Mouse (Mus musculus): ENCODE results near the gene D17Wsu92e. TPM values are rescaled to one million over a fixed set of nuclear protein-coding genes. Genes with fewer than 3 reads are reported as not detected.
A peak's percentile ranks its signal among the peaks of the same experiment; 100 is the strongest.
"Not testable (repeated sequence)": the region's sequence is repeated elsewhere in the genome, so short reads cannot be mapped to it uniquely, and the experiment has no call there.

The D17Wsu92e gene
- polyA plus RNA-seq (2012; rRNA removed): 78.2 and 81.5 TPM in 2 replicates

DNA sequence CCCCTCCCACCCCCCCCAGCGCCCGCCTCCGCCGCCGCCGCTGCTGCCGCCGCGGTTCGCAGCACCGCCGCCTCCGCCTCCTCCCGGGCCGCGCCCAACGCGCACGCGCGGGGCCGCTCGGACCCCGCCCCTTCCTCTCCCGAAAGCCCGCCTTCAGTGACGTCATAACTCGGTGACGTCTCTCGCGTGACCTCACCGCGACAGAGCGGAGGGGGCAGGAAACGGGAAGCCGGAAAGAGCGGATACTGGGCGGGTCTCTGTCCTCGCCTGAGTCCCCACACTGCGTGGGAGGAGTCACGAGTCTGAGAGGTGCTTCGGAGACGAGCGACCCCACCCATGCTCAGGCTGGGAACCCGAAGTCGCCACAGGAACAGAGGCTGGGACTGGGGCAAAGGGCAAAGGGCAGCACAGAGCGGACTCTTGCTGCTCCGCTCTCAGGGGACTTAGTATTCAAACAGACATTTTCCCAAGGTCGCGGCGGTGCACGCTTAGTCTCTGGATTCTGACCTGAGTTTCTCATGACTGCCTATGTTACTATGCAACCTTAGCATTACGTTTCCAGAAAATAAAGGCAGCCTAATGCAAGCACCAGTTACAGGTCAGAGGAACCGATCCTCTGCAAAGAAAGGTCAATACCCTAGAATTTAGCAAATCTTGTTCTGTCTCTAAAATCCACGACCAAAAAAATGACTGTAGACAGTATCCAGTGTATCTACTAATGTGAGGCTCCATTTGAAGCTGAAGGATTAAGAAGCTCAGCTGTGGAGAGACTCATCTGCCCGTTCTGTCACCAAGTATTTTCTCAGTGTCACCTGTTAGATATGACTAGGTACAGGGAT is at the start of gene D17Wsu92e:
D17Wsu92e (minus strand) TSS at position 81 of the 839 bp plus-strand sequence.
- under 1% methylated on average over 51 of the region's 56 CpGs for WGBS
- peak; percentile 97 for DNase-seq (ENCODE audit: low read depth, low spot score)

DNA sequence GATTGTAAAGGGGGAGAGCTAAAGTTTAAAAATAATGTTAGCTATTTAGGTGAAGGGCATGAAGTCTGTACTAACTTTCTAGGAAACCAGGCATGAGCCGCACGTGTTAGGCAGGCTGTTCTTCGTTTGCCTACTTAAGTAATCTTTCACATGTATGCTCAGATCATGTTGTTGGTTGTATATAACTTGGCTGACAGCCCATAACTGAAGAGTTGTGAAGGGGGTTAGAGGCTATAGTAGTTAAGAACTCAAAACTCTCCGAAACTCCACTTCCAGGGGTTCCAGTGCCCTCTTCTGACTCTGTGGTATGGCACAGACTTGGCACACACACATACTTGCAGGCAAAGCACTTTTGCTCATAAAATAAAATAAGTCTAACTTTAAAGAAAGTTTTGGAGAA is 46.3 kb upstream of the D17Wsu92e start:
- no peak for DNase-seq (ENCODE audit: low read depth, low spot score)
- 63% methylated on average over 4 of the region's 4 CpGs for WGBS

DNA sequence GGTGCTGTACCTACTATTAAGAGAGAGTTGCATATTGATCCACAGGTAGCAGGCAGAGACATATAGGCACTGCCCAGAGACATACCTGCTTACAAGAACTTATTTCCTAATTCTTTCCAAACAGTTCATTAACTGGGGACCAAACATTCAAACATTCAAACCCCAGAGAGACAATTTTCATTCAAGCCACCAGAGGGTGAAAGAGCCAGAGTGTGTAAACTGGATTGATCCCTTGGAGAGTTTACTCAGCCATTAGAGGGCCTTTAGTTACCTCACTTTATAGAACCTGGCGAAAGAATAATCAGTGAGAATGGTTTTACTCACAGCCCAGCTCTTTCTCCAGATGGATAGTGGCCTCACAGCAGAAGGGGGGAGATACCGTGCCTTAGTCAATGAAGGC is 45.0 kb upstream of the D17Wsu92e start:
- no peak for DNase-seq (ENCODE audit: low read depth, low spot score)
- WGBS: 66% methylated on average over 2 of the region's 2 CpGs

DNA sequence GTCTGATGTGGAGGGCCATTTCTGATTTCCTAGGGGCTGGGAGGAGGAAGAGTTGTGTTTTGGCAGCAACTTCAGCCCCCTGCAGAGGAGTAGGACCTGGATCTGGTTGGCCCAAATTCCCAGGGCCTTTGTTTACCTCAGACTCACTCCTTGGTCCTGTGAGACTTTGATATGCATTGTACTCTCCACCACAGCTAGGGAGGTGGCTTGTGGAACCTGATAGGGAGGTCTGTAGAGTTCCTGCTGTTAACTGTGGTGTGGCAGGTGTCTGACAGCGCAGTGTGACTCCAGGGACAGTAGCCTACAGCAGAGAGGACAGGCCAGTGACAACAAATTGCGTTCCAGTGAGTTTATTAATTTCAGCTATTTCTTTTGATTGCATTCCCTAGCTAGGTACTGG is 38.7 kb upstream of the D17Wsu92e start:
- 77% methylated on average over 2 of the region's 2 CpGs for WGBS
- DNase-seq (ENCODE audit: low read depth, low spot score): no peak

DNA sequence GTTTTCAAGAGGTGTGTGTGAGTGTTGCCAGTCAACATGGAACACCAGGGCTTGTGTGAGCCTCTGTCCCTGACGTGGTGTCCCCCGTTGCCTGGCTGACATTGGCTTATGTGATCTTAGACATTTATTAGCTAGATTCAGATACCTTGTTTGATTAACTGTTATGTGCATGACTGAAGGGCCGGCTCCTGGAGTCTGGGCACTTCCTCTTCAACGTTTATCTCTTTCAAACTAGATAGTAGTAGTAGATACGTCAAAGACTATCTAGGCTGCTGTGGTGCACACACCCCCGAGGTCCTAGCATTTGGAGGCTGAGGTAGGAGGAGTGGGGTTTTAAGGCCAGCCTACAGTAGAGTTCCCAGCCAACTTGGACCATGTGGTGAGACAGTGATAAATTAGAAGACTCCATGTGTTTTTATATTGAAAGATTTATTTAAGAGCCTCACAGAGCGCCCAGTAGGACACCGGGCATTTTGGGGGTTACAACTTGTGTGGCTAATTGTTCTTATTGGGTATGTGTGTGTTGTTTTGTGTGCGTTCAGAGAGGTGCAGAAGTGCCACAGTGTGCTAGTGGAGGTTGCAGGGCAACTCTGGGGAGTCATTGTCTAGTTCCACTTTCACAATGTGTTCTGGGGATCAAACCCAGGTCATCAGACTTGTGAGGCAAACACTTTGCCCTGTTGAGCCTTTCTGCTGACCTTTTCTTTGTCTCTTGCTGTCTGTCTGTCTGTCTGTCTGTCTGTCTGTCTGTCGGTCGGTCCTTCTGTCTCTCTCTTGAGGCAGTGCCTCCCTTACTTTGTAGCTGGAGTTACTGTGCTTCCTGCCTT is 37.4 kb upstream of the D17Wsu92e start:
- no peak for DNase-seq (ENCODE audit: low read depth, low spot score)
- 38% methylated on average over 11 of the region's 11 CpGs for WGBS

DNA sequence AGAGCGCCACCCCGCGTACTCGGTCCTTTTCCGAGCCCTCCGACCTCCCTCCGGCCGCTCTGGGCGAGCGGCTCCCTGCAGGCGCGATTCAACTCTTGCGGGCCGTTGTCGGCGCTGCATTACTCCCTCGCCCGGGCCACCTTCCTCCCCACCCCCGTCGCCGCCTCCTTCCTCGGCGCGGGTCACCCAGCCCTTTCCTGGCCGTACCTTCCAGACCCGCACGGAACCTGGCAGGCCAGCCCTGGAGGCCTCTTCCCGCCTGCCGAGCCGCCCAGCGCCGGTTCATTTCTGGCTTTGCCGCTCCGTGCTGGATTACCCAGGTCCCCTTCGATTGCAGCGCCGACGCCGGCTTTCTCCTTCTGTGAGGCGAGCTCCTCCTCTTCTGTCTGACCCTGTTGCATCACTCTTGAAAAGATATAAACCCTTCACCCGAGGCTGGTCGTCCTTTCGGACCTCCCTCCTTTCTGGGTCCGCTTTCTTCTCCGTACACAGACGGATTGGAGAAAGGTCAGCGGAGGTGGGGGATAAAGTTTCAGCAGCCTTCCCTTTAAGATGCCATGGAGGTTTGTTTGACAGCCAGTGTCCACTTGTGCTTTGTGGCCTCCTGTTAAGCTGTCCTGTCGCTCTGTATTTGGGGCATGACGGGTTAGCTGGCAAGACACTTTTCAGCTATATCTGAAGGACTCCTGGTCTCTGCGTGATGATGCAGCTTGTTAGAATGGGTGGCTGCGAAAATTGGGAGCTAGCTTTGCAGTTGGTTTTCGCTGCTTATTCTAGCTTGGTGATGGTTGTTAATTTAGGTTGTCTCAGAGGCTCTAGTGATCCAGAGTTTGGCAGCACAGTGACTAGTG is 36.6 kb upstream of the D17Wsu92e start:
- 2% methylated on average over 52 of the region's 52 CpGs for WGBS
- peak; percentile 11 for DNase-seq (ENCODE audit: low read depth, low spot score)

DNA sequence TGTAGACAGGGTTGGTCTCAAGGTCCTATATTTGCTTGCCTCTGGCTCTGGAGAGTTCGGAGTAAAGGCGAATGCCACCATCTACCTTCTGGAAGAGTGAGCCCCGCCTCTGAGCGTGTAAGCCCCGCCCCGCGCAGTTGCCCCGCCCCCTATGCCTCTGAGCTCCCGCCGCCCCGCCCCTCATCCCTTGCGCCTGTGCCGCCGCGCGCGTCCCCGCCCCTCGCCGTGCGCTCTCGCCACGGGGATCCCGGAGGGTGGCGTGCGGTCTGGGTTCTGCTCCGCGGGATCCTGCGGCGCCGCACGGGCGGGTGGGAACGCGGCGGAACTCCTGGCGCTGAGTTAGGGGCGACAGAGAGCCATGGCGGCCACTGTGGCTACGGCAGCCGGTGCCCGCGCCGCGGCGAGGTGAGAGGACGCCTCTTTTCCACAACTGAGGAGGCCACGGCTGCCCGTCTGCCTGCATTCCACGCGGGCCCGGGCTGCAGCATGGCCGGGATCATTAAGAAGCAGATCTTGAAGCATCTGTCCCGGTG is 35.9 kb upstream of the D17Wsu92e start, which contains the start of gene Uhrf1bp1:
Uhrf1bp1 (plus strand) TSS at position 177 of the 533 bp plus-strand sequence.
- DNase-seq (ENCODE audit: low read depth, low spot score): peak; percentile 27
- under 1% methylated on average over 54 of the region's 54 CpGs for WGBS

DNA sequence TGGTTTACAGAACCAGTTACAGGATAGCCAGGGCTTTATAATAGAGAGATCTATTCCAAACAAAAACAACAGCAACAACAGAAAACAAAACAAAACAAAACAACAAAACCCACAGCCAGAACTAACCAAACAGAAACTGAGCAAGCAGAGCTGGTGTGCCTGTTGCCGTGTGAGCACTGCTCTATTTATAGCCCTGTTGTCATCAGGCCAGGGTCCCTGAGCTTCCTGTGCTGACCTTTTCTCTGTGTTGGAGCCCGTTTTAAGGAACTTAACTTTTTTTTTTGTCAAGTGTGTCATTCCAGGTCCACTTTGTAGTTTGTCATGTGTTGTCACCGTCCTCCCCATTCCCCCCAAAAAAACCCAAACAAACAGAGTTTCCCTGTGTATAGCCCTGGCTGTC is 30.6 kb upstream of the D17Wsu92e start:
- WGBS: 59% methylated on average over 3 of the region's 3 CpGs
- DNase-seq (ENCODE audit: low read depth, low spot score): no peak

DNA sequence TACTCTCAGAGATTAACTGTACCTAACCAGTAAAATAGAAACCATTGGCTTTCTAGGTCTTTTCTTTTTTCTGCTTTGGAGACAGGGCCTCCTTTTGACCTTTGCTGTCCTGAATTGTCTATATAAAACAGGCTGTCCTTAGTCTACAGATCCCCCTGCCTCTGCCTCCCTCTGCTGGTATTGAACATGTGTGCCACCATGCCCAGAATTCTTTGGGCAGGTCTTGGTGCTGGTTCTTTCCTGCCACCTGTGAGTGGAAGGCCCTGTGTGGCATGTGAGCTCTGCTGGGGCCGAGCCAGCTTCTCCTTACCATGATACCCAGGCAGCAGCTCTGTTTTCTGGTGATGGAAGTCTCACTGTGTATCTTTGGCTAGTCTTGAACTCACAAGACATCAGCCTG is 27.9 kb upstream of the D17Wsu92e start:
- 95% methylated on average over 1 of the region's 1 CpGs for WGBS

DNA sequence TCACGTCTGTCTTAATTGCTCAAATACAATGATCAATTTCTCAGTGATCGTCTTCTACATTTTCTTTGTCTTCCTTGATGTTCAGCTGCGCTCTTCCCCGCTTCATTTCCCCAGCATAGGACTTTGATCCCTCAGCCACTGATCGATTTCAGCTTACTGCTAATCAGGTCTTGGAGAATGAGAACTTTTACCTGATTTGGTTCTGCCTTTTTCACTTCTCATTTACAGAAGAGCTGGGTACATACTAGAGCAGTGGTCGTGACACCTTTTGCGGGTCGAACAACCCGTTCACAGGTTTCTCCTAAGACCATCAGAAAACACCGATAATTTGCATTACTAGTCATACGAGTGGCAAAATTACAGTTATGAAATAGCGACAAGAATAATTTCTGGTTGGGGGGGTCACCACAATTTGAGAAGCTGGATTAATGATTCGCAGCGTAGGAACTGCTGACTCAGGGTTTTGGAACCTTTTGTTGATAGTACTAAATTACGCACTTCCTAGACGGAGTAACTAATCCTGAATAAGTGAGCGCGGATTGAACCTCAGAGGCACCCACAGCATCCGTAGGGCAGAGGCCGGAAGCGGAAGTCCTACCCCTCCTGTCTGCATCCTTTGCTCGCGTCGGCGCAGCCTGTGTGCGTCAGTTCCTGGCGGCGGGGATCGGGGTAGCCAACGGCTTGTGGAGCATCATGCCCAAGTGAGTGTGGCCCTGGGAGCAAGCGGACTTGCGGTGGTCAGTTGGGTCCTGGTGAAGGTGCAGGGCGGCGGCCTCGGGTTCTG is 19.2 kb upstream of the D17Wsu92e start:
- WGBS: 1% methylated on average over 35 of the region's 35 CpGs
- DNase-seq (ENCODE audit: low read depth, low spot score): peak; percentile 92

More for the DNA sequence above, 27.9 kb upstream of the D17Wsu92e start:
- DNase-seq (ENCODE audit: low read depth, low spot score): no peak

DNA sequence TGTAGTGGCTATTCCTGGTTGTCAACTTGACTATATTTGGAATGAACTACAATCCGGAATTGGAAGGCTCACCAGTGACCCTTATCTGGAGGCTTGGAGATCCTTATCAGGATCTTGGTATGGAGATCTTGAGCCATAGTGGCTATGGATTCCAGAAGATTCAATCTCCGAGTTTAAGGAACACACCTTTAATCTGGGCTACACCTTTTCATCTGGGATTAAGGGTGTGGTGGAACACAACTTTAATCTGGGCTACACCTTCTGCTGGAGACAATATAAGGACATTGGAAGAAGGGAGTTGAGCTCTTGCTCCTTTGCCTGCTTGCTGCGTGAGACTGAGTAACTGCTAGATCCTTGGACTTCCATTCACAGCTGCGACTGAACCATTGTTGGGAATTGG is 17.4 kb upstream of the D17Wsu92e start, which contains the start of gene Snrpc:
Snrpc (plus strand) TSS at position 301 of the 400 bp plus-strand sequence.
- WGBS: 80% methylated on average over 4 of the region's 4 CpGs
- DNase-seq (ENCODE audit: low read depth, low spot score): not testable (repeated sequence)

DNA sequence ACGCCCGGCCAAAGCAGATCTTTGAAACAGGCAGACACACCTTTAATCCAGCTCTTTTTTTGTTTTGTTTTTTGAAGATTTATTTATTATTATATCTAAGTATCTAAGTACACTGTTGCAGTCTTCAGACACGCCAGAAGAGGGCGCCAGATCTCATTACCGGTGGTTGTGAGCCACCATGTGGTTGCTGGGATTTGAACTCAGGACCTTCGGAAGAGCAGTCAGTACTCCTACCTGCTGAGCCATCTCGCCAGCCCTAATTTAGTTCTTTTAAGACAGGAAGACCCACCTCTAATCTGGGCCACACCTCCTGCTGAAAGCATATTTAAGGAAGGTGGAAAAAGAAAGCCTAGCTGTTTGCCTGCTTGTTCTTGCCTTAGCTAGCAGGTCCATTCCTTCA is 10.0 kb upstream of the D17Wsu92e start:
- 61% methylated on average over 7 of the region's 7 CpGs for WGBS
- DNase-seq (ENCODE audit: low read depth, low spot score): no peak

DNA sequence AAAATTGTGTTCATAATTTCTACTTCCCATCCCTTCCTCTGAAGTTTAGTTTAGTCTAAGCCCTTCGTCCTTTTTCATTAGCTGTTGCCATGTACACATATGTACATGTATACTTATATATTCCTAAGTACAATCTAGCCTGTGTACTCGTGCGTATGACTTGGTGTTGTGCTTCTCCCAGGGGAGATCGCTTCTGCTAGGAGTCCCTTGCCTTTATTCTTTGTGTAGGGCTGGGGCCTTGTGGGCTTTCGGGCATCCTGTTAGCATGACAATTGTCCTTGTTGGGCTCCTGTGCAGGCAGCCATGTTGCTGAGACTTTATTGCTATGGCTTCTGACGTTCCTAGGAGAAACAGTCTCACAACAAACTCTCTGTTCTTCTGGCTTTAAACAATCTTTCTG is 7.1 kb upstream of the D17Wsu92e start:
- DNase-seq (ENCODE audit: low read depth, low spot score): no peak
- 56% methylated on average over 6 of the region's 6 CpGs for WGBS

DNA sequence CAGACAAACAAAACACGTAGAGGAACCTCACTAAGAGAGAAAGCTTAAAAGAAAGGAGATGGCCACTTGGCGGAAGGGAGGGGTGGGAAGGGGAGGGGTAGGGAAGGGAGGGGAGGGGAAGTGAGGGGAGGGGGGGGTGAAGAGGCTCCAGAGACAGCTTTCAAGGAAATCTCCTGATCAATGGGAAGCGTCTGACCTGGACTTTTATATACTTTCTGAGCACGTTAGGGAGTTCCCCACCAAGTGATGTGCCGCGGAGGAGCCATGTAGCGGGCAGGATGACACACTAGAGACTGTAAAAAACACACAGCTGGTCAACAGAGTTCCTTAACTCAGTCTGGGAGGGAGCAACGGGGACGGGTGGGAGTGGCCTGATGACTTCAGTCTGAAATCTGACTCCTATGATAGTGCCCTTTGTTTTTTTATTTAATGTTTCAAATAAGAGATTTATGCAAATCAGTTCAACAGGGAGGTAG is 6.5 kb upstream of the D17Wsu92e start:
- DNase-seq (ENCODE audit: low read depth, low spot score): no peak
- under 1% methylated on average over 8 of the region's 9 CpGs for WGBS

DNA sequence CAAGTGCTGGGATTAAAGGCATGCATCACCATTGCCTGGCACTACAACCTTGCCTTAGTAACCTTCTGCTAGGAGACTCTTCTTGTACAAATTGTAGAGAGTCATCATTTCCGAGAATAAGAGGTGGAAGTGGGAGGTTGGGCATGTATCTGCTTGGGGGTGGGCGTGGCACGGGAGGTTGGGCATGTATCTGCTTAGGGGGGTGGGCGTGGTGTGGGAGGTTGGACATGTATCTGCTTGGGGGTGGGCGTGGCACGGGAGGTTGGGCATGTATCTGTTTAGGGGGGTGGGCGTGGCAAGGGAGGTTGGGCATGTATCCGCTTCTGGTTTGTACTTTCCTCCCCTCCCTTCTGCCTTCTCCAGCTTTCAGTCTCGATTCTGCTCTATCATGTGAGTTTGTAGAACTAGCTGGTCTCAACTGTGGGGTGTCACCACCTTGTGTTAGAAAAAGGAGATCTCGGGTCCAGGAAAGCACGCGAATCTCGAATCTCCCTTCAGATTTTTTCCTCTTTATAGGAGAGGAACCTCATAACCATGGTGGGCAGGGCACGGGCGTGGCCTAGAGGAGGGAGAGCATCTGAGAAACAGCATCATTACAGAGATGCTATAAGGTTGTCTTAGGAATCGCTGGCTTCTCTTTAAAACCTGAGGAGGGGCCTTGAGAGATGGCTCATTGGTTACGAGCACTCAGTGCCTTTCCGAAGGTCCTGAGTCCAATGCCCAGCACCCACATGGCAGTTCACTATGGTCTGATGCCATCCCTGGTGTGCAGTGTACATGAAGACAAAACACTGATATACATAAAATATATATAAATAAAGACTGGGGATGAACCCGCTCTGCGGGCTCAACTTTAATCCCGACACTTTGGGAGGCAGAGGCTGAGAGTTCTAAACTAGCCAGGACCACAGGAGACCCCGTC is 5.8 kb upstream of the D17Wsu92e start:
- DNase-seq (ENCODE audit: low read depth, low spot score): no peak
- WGBS: 3% methylated on average over 22 of the region's 22 CpGs

DNA sequence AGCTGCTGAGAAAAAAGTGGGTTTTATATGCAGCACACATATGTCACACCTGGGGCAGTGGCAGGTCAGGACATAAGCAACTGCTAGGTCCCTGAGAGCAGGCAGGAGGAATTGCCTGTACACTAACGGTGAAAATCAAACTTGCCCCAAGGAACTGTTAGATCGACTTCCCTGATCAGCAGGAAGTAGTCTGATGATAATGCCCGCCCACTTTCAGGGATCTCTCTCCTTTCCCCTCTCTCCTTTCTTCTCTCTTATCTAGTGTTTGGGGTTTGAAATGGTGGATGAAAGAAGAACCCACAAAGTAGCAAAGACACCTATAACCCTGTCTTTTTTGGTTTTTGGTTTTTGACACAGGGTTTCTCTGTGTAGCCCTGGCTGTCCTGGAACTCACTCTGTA is 5.1 kb upstream of the D17Wsu92e start:
- no peak for DNase-seq (ENCODE audit: low read depth, low spot score)
- WGBS: 21% methylated on average over 3 of the region's 3 CpGs

DNA sequence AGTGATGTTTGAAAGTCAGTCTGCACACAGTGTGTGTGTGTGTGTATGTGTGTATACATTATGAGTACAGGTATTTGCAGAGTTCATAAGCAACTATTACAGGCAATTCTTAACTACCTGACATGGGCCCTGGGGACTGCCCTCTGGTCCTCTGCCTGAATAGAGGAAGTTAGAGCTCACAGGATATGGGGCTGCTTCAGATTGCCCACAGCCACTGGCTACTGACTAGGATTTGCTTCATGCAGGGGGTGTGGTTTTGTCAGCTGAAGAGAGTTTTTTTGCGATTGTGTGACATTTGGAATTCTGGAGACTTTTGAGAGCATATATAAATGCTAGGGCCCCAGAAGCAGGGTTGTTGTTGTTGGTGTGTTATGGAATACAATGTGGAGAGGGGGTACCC is 4.5 kb upstream of the D17Wsu92e start:
- WGBS: 70% methylated on average over 1 of the region's 1 CpGs
- DNase-seq (ENCODE audit: low read depth, low spot score): no peak

All from large intestine, adult 2 months (tissue).